Mouse (Mus musculus) lung, adult 18-20 months (tissue): ENCODE measurements around the gene Jam3.
"Not testable (repeated sequence)": the region's sequence is repeated elsewhere in the genome, so short reads cannot be mapped to it uniquely, and the experiment has no call there.

ENCODE experiments used
- DNase-seq, 2 experiments: peaks; one replicate each; pipeline ENCODE4 v3.0.0; 2022; ENCODE audit warnings: mixed read lengths in 2 of 2

Gene Jam3

GRCm38 (mm10) chr9:27166981-27167380, 11.8 kb upstream of the Jam3 start:
- DNase-seq, result no peak

DNA sequence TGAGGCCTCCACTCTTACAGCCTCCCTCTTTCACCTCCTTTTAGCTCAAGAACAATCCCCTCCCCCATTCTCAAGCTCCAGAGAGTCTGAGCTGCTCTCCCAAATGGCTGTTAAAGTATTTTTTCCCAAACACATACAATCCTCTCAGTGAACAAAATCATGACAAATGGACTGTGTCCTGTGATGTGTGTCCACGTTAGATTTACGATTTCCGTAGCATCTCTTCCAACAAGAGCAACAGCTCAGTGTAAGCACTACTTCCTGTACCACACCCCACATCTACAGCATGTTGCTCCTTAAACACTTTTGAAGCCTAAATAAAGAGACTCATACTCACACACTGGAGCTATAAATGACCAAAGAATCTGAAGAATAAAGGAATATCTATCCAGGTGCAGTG, 10.4 kb upstream of the Jam3 start:
- no peak for DNase-seq

GRCm38 (mm10) chr9:27164957-27165356, 9.7 kb upstream of the Jam3 start:
- no peak for DNase-seq

- DNase-seq, result not testable (repeated sequence)
Measured at GRCm38 (mm10) chr9:27163661-27164060, 8.4 kb upstream of the Jam3 start.

DNA sequence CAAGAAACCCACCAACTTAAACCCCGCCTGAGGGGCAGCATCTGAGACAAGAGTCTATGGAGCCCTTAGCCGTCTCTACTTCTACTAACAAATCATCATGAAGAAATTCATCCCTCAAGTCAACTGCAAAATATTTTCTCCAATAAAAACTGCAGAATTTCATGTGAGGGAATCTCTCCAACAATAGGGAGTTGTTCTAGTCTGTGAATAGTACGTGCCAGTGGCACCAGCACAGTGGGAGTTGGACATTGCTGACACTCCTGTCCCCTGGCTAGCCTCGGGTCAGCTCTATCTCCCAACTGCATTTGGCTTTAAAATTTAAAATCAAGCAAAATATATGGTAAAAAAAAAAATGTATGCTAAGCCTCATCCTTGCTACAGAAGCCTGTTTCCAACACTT, 1.4 kb downstream of the Jam3 start:
- no peak for DNase-seq

DNA sequence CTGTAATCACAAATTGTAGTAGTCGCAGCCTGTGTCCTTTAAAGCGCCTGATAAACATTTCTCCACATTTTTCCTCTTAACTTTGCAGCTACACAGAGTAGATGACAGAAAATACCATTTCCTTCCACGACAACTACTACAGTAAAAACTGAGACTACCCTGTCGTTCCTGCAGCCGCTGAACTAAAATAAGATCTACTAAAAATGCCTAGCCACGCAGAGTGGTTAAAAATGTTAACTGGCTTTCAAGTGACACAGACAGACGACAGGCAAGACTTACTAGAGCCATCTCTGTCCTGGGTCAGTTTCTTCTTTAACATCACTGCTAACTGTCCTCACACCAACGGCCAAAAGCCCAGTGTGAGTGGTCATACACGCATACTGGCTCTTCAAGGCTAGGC, 5.4 kb downstream of the Jam3 start:
- no peak for DNase-seq

- DNase-seq, result no peak
Measured at GRCm38 (mm10) chr9:27148631-27149471, 6.4 kb downstream of the Jam3 start.

DNA sequence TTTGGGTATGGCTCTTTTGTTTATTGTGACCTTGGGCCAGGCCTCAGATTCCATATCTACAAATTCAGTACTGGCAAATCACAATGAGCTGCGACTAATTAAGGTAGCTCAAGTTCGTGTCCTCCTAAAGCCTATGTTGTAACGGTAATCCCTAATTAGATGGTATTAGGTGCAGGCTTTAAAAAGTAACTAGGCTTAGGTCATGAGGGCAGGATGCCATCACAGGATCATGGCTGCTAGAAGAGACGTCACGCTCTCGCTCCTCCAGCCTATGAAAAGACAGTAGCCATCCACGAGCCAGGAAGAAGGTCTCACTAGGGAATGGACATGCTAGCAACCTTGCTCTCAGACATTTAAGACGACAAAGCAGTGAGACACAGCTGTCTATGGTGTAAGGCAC, 7.3 kb downstream of the Jam3 start:
- DNase-seq, result no peak

DNA sequence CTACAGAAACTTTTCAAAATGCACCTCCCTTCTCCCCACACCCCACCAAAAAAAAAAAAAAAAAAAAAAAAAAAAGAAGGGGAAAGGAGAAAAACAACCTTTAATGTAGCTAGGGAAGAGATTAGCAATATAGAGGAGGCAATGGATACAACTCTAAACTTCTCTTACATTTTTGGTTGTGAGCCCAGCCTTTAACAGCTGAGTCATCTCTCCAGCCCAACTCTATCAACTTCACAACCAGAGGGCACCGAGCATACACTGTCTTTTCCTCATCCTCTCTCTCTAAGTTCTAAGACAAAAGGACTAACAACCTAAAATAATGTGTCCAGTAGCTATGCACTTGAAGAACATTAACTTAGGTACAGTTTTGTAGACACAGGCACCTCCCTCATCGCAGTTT, 8.4 kb downstream of the Jam3 start:
- no peak for DNase-seq

- no peak for DNase-seq
Measured at GRCm38 (mm10) chr9:27144996-27145395, 10.2 kb downstream of the Jam3 start.

DNA sequence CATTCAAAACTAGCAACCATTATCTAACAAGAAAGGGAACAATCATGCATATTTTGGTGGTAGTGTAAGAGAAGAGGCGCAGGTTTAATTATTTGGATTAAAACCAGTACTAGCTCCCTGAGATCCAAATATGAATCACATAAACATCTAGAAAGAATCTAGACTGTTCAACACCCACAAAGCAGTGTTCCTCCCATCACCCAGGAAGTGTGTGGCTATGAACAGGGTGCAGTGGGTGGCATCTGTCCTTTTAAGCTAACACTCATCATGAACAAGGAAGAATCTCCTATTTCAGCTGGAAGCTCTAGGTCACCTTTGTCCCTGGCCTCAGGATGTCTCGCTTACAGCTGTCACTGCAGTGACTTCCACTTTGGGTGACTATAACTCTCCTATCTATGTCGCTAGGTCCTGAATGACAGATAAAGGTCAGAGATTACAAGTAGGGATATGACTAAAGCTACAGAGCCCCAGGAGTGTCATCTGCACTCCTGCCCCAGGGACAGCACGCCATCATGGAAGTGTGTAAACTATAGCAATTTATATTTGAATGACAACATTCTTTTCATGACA, 10.9 kb downstream of the Jam3 start:
- no peak for DNase-seq

DNA sequence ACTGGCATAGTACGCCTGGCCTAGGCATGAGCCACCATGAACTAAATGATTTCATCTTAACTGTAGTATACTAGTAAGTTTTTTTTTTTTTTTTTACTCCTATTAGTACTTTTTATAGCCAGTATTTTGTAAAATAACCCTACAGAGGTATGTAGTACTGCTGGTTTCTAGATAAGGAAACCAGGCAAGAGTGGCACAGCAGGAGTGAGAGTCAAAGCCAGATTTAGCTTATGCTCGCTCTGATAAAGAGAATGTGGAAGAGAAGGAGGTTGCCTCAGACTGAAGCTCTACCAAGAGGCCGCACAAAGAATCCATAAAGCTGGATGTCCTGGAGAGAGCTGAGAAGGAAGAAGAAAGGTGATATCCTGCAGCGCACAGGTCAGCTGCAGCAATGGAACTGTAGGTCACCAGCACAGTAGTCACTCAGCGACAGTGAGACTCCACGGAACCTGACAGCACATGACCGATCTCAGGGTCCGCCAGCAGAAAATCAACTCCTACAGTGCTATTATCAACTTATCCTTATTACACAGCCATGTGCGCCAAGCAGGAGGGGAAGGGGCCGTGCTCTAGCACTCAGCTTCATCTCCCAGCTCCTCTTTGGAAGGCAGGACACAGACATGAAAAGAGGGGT, 14.7 kb downstream of the Jam3 start:
- DNase-seq, result no peak

DNA sequence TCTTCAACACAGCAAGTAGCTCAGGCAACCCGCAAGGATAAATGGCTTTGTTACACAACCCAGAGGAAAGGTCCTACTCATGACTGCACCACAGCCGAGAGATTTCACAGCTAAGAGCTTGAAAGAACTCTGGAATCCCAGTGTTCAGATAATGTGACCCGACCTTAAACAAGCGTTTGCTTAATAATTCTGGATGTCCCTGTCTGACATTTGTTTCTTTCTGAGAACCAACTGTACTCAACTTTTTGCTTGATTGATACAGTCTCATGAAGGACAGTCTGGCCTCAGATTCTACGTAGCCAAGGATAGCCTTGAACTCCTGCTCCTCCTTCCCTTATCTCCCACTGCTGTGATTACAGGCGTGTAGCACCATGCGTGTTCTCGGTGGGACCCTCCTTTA, 18.6 kb downstream of the Jam3 start:
- DNase-seq, result no peak

DNA sequence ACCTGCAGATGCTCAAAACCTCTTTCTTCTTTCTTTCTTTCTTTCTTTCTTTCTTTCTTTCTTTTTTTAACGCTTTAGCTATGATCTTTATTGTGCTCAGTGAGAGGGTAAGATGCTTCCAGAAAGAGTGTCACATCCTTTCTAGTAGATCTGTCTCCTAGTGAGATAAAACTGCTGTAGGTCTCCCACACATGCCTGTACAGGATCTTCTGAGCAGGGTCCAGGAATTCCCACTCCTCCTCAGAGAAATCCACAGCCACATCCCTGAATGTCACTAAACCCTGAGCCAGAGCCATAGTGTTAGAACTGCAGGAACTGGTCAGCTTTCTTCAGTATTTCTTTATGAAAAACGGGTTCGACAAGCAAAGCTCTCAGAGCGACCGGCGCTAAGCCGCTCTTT, 19.8 kb downstream of the Jam3 start:
- DNase-seq, result no peak

GRCm38 (mm10) chr9:27134410-27134809, 20.8 kb downstream of the Jam3 start:
- DNase-seq, result peak in 1 of 2 experiments; percentile 22

DNA sequence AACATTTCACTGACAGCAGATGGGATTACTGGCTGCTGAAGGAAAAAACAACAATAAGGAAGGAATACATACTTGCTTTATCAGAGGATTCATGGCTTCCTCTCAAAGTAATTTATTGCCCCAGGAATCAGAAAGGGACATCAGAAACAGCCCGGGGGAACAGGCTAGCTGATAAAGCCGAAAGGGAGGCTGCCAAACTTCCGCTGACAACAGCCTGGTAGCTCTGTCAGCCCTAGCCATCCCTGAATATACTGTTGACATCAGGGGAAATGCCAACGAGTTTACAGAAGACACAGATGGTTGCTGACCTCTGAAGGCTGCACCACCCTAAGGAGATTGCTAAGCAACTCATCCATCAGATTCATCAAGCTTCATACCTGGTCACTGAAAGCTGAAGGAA, 26.6 kb downstream of the Jam3 start:
- DNase-seq, result no peak

DNA sequence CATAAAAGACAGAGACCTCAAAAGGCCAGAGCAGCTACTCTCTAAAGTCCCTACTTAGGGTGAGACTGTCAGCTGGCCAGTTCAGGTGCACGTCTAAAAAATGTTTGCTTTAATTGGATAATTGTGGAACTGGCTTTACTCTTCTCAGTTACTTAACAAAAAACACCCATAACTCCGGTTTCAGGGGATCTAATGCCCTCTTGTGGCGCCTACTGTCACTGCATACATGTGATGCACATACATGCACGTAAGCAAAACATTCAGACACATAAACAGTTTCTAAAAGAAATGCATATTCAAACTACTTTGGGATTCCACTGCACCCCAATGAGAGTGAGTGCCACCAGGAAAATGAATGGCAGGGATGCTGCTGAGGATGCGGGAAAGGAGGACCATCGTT, 28.7 kb downstream of the Jam3 start:
- DNase-seq, result no peak

DNA sequence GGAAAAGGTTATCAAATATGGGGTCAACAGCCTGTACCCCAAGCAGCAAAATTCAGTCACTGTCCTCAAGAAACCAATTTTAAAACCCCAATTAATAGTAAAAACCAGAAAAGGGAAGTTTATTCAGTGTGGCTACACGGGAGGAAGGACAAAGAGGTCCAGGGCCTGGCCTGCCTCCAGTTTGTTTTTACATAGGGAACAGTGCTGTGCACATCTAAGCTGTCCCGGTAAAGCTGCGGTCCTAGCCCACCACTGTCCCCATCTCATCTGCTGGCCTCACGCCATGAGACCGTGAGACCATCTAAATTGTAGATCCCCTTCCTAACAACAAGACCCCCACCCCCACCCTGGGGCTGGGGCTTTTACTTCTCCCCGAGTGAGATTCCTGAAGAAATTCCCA, 29.8 kb downstream of the Jam3 start:
- no peak for DNase-seq

GRCm38 (mm10) chr9:27123947-27124346, 31.3 kb downstream of the Jam3 start:
- no peak for DNase-seq

- no peak for DNase-seq
Measured at GRCm38 (mm10) chr9:27122963-27123362, 32.3 kb downstream of the Jam3 start.

- no peak for DNase-seq
Measured at GRCm38 (mm10) chr9:27122076-27122475, 33.1 kb downstream of the Jam3 start.

DNA sequence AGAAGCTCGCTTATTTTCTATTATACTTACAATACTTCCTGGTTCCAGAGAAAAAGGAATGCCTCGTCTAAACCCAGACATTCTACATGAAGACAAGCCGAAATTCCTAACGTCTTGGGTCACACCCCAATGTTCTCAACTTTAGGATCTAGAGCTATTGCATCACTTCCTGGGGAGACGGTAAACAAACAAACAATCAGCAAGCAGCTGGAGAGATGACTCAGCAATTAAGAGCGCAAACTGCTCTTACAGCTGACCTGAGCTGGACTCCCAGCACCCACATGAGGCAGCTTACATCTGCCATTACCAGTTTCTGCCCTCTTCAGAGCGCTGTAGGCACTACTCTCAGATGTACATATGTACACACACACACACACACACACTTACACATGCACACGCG, 34.0 kb downstream of the Jam3 start:
- no peak for DNase-seq

DNA sequence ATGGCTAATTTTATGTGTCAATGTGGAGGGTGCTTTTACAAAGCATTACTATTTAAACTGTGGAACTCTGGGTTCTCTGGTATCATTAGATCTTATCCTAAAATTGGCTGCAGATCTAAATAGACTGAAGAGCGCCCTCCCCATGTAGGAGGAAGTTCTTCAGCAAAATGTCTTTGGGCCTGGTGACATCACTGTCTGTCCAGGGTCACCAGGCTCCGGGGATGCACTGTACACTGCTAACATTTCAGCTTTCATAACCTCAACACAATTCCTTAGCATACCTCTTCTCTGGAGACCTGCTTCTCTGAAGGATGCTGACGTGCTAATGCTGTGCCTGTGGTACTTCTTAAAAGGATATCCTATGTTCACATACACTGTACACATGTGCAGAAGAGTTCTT, 43.5 kb downstream of the Jam3 start:
- no peak for DNase-seq

- DNase-seq, result no peak
Measured at GRCm38 (mm10) chr9:27110681-27111080, 44.5 kb downstream of the Jam3 start.
